Mouse (Mus musculus) heart, postnatal 0 days (tissue): ENCODE measurements around the gene Ak8.

Experiments used
- CTCF ChIP-seq: IDR thresholded peaks from 2 replicates; pipeline ENCODE4 v1.5.1; 2016; ENCODE audit warnings: antibody characterized with exemption, control low read depth, low read depth
- EP300 ChIP-seq: IDR thresholded peaks from 2 replicates; pipeline ENCODE4 v1.6.1; 2016; ENCODE audit warnings: antibody characterized with exemption, low read depth

GRCm38 (mm10) chr2:28810260-28811013 lies 110.5 kb downstream of the Ak8 start:
- TF ChIP-seq EP300 (no peak), CTCF (no peak)
